Mouse (Mus musculus) liver, embryonic 14.5 days (tissue): ENCODE data around the gene Fam198a.

ENCODE experiments used
- CTCF ChIP-seq: IDR thresholded peaks from 2 replicates; pipeline ENCODE4 v1.5.1; 2016; ENCODE audit warnings: antibody characterized with exemption, low read depth, control low read depth
- EP300 ChIP-seq: IDR thresholded peaks from 2 replicates; pipeline ENCODE4 v1.6.1; 2016; ENCODE audit warnings: antibody characterized with exemption, low read depth

DNA sequence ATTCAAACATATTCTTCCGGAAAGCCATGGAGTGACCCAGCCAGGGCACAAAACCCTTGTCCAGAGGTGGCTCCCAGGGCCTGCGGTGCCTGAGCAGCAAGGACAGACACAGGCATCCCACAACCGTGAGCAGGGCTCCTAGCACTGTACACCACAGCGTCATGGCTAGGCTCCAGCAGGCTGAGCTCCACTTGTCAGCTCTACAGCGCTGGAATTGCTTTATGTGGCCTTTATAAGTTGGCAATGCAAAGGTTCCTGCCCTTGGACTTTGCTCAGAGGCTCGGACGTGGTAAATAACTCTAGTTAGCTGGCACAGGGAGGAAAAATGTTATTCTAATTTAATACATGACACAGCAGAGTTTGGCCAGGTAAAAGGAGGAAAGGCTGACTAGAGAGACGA, 34.7 kb upstream of the Fam198a start, which contains the start of gene Cyp8b1:
- TF ChIP-seq EP300 (no peak), CTCF (no peak)
